Mouse (Mus musculus) liver, postnatal 0 days (tissue): ENCODE results near the gene Smurf1. TPM values are rescaled to one million over a fixed set of nuclear protein-coding genes. Genes with fewer than 3 reads are reported as not detected.

Source experiments
- ATAC-seq: fragments of 200-750 bp; cut with Nextera tagmentation; 2 replicates; pipeline ENCODE4 v1.8.0; 2017; ENCODE audit warnings: mild to moderate bottlenecking, moderate library complexity
- DNase-seq: peaks from one replicate; pipeline ENCODE4 v3.0.0-alpha.2; 2016
- H3K27ac ChIP-seq: fragments of 300-500 bp; sonication (generic); 2 replicates; pipeline ENCODE4 v1.5.1; 2014; ENCODE audit warnings: antibody characterized with exemption, moderate library complexity, mild to moderate bottlenecking, low read depth
- H3K27me3 ChIP-seq: fragments of 300-500 bp; sonication (generic); 2 replicates; pipeline ENCODE4 v1.6.1; 2014; ENCODE audit warnings: low read length, control low read depth, mixed read lengths; ENCODE audit not compliant: insufficient read depth
- H3K36me3 ChIP-seq: fragments of 300-500 bp; sonication (generic); replicated peaks from 2 replicates; pipeline ENCODE4 v1.6.1; 2014; ENCODE audit warnings: mild to moderate bottlenecking, control low read depth, low read length, moderate library complexity, mixed read lengths; ENCODE audit not compliant: insufficient read depth
- H3K4me1 ChIP-seq: fragments of 300-500 bp; sonication (generic); 2 replicates; pipeline ENCODE4 v1.6.1; 2014; ENCODE audit warnings: antibody characterized with exemption, mild to moderate bottlenecking, control low read depth; ENCODE audit not compliant: insufficient read depth
- H3K4me2 ChIP-seq: fragments of 300-500 bp; sonication (generic); 2 replicates; pipeline ENCODE4 v1.6.1; 2014; ENCODE audit warnings: low read depth, mild to moderate bottlenecking, low read length, moderate library complexity, mixed read lengths
- H3K4me3 ChIP-seq: fragments of 300-500 bp; sonication (generic); 2 replicates; pipeline ENCODE4 v1.5.1; 2014; ENCODE audit warnings: low read depth, low read length
- H3K9ac ChIP-seq: fragments of 300-500 bp; sonication (generic); replicated peaks from 2 replicates; pipeline ENCODE4 v1.6.1; 2014; ENCODE audit warnings: mild to moderate bottlenecking, moderate library complexity
- H3K9me3 ChIP-seq: fragments of 300-500 bp; sonication (generic); 2 replicates; pipeline ENCODE4 v1.6.1; 2016; ENCODE audit warnings: mild to moderate bottlenecking, control low read depth, low read length, mixed read lengths
- CTCF ChIP-seq: sonication (generic); IDR thresholded peaks from 2 replicates; pipeline ENCODE4 v1.5.1; 2016; ENCODE audit warnings: antibody characterized with exemption, low read depth
- EP300 ChIP-seq: IDR thresholded peaks from 2 replicates; pipeline ENCODE4 v1.6.1; 2016; ENCODE audit warnings: antibody characterized with exemption, low read depth, mild to moderate bottlenecking
- WGBS: fragments of 180-500 bp; shearing (Covaris S2); extraction: QIAGEN DNeasy Blood & Tissue Kit; methylation state at CpG from one replicate; pipeline ENCODE4 v1.1.7; 2014; ENCODE audit not compliant: insufficient replicate concordance; 5-methylcytosine and 5-hydroxymethylcytosine counted together
- polyA plus RNA-seq: library from polyadenylated mRNA; unstranded; fragments of >200 nt; fragmentation: Nextera tagmentation; extraction: Ambion mirVana; gene quantifications from 2 replicates; pipeline ENCODE4 v1.2.1, GENCODE M21; 2015

Smurf1 gene
- polyA plus RNA-seq, 1 experiment from 2014 or later, result 2.2 TPM

DNA sequence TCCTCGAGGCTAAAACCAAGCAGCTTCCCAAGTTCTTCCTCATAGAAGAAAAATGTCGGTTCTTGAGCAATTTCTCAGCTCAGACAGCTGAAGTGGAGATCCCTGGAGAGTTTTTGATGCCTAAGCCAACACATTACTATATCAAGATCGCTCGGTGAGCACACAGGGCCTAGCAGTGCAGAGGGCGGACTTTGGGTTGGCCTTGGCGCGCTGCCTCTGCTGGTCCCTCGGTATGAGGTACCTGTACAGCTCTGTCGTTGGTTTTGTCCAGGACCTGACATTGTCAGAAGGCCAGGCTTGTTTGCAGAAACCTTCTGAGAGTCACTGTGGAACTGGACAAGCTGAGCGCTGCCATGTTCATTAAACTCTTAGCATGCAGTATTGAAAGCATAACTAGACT is 115.7 kb downstream of the Smurf1 start:
- peaks cover 85% of the 10 kb centered on the region for H3K36me3 ChIP-seq
- 90% methylated on average over 10 of the region's 10 CpGs for WGBS

DNA sequence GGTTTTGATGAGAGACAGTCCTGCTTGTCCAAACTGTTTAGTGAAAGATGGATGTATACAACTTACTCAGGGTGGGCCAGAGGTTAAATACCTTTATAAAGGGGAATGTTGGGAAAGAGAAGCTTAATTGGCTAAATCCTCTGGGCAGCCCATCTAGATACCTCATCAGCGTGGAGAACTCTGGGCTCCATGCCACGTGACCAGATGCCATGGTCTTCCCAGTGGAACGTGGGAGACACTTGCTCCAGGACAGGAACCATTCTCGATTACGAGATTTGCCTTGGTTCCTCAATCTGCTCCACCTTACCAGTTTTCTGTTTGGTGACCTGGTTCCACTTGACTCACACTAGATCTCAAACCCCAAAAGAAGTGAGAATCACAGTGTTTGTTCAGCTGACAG is 116.9 kb downstream of the Smurf1 start:
- H3K9me3 ChIP-seq, result no peaks in the 10 kb centered on the region
- H3K27ac ChIP-seq, result no peak overlapping the region
- no peak for ATAC-seq
- no peak for DNase-seq
- no peaks in the 10 kb centered on the region for H3K4me1 ChIP-seq
- peaks cover 88% of the 10 kb centered on the region for H3K36me3 ChIP-seq
- WGBS, result 83% methylated on average over 5 of the region's 5 CpGs
- no peak overlapping the region for H3K9ac ChIP-seq
- TF ChIP-seq EP300 (no peak), CTCF (no peak)
- H3K4me2 ChIP-seq, result no peak overlapping the region
- no peaks in the 10 kb centered on the region for H3K27me3 ChIP-seq
- H3K4me3 ChIP-seq, result no peak overlapping the region

More for the DNA sequence above, 115.7 kb downstream of the Smurf1 start:
- Histone ChIP-seq H3K4me1 (no peaks in the 10 kb centered on the region), H3K4me2 (no peak overlapping the region), H3K27ac (no peak overlapping the region), H3K9me3 (no peaks in the 10 kb centered on the region), H3K4me3 (no peak overlapping the region), H3K9ac (no peak overlapping the region), H3K27me3 (no peaks in the 10 kb centered on the region)
- ATAC-seq, result no peak
- no peak for DNase-seq
- TF ChIP-seq EP300 (no peak), CTCF (no peak)

DNA sequence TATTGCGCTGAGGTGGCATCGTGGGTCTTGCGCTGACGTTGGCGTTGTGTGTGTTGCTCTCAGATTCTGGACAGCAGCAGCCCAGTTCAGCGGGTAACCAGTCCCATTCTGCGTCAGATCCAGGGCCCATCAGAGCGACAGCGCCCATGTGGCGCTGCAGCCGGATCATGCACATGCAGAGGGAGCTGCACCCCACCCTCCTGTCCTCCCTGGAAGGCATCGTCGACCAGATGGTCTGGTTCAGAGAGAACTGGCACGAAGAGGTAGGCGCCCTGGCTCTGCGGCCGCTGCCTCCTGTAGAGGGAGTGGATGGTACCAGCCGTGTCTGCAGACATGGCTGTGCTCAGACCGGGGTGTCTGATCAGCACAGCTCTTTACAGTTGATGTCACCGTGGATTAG is 120.3 kb downstream of the Smurf1 start:
- no peaks in the 10 kb centered on the region for H3K4me1 ChIP-seq
- H3K36me3 ChIP-seq, result peaks cover 91% of the 10 kb centered on the region
- H3K27me3 ChIP-seq, result no peaks in the 10 kb centered on the region
- no peak overlapping the region for H3K4me3 ChIP-seq
- no peak overlapping the region for H3K4me2 ChIP-seq
- no peak for TF ChIP-seq CTCF
- no peak for TF ChIP-seq EP300
- ATAC-seq (no peak), DNase-seq (no peak)
- no peak overlapping the region for H3K27ac ChIP-seq
- WGBS, result 95% methylated on average over 20 of the region's 20 CpGs
- H3K9me3 ChIP-seq, result no peaks in the 10 kb centered on the region
- no peak overlapping the region for H3K9ac ChIP-seq

DNA sequence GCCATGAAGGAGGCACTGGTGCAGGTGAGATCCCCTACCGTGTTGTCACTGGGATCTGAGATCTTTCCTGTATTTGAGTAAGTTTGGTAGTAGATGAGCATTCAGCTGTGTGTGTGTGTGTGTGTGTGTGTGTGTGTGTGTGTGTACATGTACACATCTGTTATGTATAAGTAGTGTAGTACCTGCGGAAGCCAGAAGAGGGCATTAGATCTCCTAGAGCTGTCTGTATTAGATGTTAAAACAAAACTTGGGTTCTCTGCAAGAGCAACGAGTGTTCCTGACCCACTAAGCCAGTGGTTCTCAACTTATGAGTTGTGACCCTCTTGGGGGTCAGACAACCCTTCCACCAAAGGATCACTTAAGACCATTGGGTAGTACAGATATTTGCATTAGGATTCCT is 129.5 kb downstream of the Smurf1 start:
- ATAC-seq (no peak), DNase-seq (no peak)
- Histone ChIP-seq H3K4me3 (no peak overlapping the region), H3K4me1 (no peaks in the 10 kb centered on the region), H3K27ac (no peak overlapping the region), H3K9ac (no peak overlapping the region), H3K27me3 (no peaks in the 10 kb centered on the region), H3K4me2 (no peak overlapping the region), H3K9me3 (no peaks in the 10 kb centered on the region), H3K36me3 (peaks cover 91% of the 10 kb centered on the region)
- WGBS, result 82% methylated on average over 3 of the region's 3 CpGs
- peak; percentile 45 for TF ChIP-seq CTCF
- TF ChIP-seq EP300, result no peak

DNA sequence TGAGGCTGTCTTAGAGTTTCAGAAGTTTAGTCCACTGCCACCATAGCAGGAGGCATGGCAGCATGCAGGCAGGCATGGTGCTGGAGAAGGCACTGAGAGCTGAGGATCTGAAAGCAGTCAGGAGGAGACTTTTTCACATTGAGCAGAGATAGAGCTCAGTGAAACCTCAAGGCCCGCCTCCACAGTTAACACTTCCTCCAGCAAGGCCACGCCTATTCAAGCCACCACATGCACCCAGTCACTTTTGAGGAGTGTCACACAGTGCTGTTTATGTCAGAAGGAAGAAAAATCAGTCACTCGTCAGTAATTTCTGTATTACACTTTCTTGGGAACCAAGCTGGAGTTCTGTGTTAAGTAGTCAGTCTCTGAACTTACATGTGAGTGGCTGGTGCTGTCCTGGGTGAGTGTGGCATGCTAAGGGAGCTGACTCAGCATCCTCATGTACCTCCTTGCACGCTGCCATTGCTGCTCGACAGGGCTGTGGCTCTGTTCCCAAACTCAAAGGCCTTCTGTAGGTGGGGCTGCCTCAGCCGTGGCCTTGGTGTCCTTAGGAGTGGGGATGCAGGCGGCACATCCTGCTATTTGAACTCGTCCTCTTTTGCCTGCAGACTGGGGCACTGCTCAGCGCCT is 133.7 kb downstream of the Smurf1 start:
- no peak overlapping the region for H3K4me3 ChIP-seq
- H3K36me3 ChIP-seq, result peaks cover 91% of the 10 kb centered on the region
- no peaks in the 10 kb centered on the region for H3K27me3 ChIP-seq
- no peak overlapping the region for H3K9ac ChIP-seq
- no peak overlapping the region for H3K4me2 ChIP-seq
- H3K4me1 ChIP-seq, result no peaks in the 10 kb centered on the region
- H3K9me3 ChIP-seq, result no peaks in the 10 kb centered on the region
- no peak for DNase-seq
- ATAC-seq, result no peak
- WGBS, result 73% methylated on average over 9 of the region's 9 CpGs
- TF ChIP-seq EP300, result no peak
- no peak for TF ChIP-seq CTCF
- H3K27ac ChIP-seq, result no peak overlapping the region

DNA sequence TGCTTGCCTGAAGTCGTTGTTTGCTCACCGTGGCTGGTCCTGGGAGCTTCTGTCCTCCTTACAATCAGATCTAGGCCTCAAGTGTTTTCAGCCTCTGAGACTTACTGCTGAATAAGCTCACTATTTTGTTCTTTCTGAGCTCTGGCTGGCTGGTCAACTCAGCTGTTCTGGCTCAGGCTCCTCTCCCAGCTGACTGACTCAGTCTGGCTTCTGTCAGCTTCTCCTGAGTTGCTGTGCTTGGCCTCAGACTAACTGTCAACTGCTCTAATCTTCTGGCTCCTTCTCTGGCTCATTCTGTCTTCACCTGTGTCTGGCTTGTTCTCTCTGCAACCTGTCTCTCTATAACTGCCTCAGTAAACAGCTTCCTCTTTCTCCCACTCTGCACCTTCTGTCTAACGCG is 136.0 kb downstream of the Smurf1 start:
- peaks cover 89% of the 10 kb centered on the region for H3K36me3 ChIP-seq
- no peak for DNase-seq
- no peak overlapping the region for H3K9ac ChIP-seq
- ATAC-seq, result no peak
- H3K4me3 ChIP-seq, result no peak overlapping the region
- TF ChIP-seq EP300 (no peak), CTCF (no peak)
- no peaks in the 10 kb centered on the region for H3K4me1 ChIP-seq
- H3K4me2 ChIP-seq, result no peak overlapping the region
- 78% methylated on average over 4 of the region's 4 CpGs for WGBS
- no peak overlapping the region for H3K27ac ChIP-seq
- no peaks in the 10 kb centered on the region for H3K9me3 ChIP-seq
- H3K27me3 ChIP-seq, result no peaks in the 10 kb centered on the region
